Mouse (Mus musculus): ENCODE measurements around the gene Raet1e. TPM values are rescaled to one million over a fixed set of nuclear protein-coding genes. Genes with fewer than 3 reads are reported as not detected.
"Not testable (repeated sequence)": the region's sequence is repeated elsewhere in the genome, so short reads cannot be mapped to it uniquely, and the experiment has no call there.

Raet1e gene
- total RNA-seq, 2 experiments from 2014 or later: not detected

DNA sequence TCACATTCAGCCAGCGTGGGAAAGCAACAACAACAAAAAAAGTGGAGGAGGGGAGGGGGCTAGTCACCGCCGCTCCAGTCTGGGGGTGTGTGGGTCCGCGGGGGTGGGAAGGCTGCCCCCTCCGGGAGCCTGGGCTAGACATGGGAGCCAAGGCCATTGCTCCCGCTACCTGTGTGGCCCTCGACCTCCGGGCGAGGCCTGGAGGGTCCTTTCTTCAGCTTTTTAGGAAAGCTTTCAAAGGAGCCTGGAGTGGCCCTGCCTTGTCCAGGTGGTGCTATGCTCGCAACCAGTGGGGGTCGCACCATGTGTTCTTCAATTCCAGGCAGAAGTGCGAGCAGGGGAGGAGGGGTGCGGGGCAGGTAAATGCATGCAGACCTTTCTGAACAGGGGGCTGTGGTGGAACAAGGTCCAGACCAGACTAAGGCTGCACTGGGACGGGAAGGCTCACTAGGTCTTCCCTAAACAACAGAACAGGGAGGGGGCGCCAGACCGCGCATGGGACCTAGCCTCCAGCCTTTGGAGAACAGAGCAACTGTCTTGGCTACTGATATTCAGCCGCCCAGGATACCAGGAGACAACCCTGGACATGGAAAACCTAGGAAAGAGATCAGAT lies 116.2 kb downstream of the Raet1e start:
- DNase-seq: no peak

DNA sequence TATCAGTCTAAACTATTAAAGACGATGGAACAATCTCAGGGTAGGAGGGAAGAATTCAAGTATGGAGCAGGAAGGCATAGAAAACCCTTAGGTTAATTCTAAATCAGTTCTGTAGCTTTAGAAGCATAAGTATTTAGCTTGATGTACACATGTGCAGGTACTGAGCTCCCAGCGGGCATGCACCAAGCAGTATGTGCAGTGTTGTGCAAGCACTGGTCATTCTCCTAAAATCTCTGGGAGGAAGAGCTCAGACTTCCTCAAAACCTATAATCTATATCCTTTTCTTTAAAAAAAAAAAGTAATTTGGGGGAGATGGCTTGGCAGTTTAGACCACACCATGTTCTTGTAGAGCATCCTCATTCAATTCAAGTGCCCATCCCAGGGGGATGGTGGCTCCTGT lies 120.1 kb downstream of the Raet1e start:
- not testable (repeated sequence) for DNase-seq

DNA sequence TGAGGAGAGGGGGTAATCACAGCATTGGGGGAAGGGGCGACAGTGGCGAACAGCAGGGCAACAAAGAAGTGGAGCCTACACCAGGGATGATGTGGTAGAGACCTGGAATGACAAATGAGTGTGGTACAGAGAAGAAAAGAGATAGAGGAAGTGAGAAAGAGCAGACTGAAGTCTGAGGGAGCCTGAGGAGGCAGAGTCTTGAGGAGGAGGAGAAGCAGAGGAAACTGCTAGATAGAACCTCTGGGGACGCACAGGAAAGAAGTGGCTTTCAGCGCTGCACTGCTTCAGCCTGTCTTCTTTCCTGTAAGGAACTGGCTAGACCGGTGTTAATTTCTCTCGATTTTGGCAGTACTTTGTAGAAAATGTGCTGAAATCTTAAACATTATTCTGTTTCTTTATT lies 124.4 kb downstream of the Raet1e start:
- DNase-seq: no peak

DNA sequence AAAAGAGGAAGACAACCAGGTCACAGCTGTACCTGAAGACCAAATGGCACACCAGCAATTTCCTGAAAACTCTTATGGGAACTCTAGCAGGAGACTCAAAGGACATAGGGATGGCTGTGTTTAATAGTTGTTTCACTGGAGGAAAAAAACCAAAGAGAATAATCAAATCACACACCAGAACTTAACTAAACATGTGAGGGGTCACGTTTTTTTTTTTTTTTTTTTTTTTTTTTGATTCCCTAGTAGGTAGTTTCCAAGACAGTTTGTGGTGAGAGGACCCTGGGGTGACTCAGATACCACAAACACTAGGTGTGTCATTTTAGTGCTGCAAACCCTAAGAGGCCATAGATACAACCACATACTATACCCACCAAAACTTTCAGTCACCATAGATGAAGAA lies 137.3 kb downstream of the Raet1e start:
- DNase-seq: no peak

DNA sequence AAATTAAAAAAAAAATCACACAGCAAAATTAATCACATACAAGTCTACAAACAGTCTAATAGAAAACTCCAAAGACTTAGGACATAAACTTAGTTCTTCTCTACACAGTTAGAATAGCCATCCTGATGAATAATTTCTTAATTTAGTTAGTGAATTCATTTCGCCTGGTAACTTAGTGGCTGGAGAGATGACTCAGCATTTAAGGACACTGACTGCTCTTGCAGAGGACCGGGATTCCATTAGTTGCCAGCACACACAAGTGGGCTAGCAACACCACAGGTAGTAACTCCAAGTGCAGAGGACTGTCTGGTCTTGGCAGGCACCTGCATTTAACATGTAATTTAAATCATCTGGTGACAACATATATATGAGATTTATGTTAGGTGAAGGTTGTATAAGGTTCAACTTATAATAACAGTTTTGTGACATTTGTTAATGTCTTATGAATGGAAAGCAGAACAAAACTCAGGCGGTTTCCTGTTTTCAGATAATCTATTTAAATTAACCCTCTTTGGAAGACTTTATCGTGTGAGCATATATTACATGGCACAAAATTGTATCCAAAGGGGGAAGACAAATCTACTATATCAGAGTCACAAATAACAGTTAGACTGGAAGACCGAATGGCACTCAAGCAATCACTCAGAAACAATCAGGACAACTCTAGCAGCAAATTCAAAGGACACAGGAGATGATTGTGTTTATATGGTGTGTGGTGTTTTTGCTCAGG lies 138.8 kb downstream of the Raet1e start:
- DNase-seq: no peak

DNA sequence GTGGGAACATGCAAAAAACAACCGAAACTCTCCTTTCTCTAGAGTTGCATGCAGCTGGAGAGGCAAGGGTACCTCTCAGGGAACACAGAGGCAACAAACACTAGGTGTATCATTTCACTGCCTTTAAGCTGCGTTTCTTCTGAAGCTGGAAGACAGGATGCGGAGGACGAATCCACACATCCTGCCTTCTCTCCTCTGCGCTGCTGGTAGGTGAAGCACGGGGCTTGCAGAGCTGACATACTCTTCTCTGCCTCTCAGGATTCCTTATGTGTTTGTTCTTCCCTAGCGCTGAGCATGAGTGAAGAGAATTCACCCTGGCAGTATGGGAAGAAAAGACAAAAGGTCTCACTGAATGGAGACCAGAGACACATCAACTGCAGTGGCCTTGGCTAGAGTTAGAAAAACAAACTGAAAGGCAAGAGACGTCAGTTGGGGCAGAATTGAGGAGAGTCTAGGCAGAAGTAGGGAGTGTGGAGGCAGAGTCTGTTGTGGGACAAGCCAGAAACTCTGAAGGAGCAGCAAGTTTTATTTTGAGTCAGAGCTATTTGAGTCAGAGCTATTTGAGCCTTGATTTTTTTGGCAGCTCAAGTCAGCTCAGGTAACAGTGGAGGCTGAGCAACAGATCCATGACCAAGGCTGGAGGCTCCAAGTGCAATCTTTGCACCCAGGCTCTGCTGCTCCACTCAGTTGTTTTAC lies 139.5 kb downstream of the Raet1e start:
- DNase-seq: peak; percentile 27

DNA sequence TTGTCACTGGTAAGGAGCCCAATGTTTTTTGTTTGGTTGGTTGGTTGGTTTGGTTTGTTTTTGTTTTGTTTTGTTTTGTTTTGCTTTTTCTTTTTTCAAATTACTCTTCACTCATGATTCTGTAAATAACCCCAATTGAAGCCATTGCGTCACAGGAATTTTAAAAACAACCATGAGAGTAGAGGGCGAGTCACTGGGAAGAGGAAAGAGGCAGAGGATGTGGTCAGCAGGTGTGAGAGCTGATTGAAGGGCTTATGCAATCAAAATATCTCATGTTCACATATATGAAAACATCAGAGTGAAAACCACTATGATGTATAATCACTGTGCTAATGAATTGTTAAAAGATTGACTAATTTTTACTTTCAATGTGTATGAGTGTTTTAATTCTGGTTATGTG lies 141.0 kb downstream of the Raet1e start:
- no peak for DNase-seq

DNA sequence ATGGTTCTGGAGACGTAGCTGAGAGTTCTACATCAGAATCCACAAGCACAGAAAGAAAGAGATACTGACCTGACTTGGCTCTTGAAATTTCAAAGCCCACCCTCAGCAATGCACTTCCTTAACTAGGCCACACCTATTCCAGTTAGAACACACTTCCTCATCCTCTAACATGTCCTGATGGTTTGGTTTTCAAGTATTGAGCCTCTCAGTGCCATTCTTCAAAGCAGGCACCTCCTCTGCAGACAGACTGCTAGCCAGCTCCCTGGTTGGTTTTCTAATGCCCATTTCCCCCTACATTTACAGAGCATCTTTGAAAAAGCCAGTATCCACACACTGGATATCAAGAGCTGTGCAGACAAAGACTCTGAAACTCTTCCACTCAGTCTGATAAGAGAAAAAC lies 143.3 kb downstream of the Raet1e start:
- DNase-seq: no peak

DNA sequence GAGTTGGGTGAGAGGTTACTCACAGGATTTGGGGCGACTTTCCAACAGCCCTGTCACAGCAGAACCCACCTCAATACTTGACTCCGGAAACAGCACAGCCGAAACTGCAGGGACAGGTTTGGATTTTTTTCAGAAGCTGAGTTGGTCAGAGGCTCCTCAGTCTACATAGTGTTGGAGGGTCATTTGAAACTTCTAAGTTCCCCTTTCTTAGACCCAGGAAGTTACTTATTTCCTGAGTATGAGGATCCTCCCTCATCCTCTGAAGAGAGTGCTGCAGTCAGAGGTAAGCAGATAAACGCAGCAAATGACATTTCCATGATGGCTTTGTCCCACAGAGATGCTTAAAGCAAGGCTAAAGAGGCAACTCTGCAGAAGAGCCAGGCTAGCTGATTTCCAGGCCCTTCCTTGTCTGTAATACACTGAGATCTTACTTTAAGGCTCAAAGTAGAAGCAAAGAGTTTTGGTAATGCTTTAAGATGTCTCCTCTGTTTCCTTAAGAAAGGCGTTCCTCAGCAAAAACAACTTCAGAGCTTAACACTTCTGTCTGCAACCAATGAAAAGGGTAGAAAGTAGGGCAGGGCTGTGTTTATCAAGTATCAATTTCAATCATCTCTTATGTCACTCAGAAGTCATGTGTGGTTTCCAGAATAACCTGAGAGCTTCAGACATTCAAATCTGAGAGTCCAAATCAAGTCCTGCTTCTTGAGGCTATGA lies 144.1 kb downstream of the Raet1e start:
- no peak for DNase-seq

DNA sequence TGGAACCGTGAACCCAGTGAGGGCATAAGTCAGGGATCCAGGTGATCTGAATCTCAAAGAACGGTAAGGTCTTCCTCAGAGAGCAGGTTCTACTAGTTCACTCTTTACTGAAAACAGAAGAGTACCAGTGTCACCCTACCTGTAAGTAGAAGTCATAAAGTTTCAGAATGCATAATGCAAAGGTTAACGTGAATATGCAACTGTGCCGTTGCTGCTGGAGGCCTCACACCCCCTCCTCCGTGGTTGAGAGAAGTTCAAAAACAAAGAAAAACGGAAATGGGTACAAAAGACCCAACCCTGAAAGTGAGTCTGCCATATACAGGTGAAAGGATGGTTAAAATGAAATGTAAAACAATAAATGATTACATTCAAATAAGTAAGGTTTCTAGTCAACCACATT lies 145.4 kb downstream of the Raet1e start:
- no peak for DNase-seq

DNA sequence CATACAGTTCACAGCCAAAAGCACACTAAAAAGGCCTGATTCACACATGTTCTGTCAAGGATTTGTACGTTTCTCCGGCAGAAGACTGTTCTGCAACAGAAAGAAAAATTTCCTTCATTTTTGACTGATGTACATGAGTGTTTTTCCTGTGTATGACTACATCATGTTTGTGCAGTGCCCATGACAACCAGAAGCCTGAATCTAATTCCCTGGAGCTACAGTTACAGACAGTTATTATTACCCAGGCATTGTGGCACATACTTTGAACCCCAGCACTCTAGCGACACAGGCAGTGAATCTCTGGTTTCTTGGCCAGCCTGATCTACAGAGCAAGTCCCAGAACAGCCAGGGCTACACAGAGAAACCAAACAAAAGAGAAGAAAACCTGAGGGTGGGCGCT lies 147.4 kb downstream of the Raet1e start:
- no peak for DNase-seq

DNA sequence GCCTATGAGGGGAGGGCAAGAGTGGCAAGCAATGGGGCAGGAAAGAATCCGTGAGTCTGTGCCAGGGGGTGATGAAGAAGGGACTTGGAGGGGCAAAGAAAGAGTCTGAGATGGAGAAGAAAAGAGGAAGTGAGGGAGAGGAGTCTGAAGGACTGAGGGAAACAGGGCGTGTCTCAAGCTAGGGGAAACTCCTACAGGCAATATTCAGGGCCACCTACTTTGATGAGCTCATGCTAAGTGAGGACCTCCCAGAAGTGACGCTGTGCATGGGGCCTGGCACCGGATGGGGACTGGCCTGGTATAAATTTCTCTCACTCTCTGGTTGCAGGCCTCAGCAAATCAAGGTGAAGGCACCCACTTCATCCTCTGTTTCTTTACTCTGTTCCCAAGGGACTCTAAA lies 148.1 kb downstream of the Raet1e start:
- no peak for DNase-seq

DNA sequence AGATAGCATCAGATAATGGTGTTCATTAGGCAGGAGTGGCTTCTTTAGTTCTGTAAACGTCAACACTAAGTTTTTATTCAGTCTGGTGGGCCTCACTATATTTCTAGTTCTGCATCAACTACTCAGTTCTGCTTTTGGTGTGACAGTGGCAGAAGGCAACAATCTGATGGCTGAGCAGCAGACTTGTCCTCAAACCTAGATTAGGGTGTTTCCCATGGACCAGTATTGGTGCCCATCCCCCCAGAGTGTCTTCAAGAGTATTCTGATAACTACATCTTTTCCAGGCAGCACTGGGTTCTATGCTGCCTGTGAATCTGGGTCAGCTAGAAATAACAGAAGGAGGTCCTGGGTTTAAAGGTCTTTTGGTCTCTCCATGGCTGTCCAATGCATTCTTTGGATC lies 149.9 kb downstream of the Raet1e start:
- no peak for DNase-seq

DNA sequence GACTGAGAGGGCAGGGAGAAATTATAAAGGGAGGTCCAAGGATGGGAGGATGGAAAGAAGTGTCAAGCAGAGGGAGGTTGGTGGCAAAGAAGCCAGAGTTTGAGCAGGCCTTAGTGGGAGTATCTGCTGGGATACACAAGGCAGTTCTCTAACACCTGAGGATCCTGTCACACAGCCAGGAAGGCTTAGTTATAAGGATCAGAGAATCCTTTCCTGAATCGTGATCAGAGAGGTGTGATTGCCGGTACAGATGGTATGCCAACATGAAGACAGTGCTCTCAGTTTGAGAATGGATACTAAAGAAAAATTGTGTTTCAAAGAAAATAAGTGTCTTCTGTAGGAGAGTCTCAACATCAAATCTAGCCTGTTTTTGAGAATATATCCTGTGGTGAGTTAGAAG lies 164.5 kb downstream of the Raet1e start:
- no peak for DNase-seq

DNA sequence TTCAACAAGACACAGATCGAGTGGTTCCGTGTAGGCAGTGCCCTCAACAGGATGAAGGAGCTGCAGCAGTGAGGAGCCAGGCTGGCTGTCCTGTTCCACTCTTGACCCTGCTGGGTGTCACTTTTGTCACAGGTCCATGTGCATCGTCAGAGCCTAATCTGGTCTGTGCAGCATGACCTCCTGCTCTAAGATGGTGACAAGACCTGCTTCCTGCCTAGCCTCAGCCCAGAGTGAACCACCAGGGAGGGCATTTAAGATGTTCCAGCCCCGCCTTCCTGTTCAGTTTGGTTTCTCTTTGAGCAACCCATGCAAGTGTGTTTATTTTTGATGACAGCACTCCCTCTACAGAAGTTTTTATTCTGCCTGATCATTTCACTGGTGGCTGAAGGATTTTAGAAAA lies 187.4 kb downstream of the Raet1e start:
- peak; percentile 21 for DNase-seq

DNA sequence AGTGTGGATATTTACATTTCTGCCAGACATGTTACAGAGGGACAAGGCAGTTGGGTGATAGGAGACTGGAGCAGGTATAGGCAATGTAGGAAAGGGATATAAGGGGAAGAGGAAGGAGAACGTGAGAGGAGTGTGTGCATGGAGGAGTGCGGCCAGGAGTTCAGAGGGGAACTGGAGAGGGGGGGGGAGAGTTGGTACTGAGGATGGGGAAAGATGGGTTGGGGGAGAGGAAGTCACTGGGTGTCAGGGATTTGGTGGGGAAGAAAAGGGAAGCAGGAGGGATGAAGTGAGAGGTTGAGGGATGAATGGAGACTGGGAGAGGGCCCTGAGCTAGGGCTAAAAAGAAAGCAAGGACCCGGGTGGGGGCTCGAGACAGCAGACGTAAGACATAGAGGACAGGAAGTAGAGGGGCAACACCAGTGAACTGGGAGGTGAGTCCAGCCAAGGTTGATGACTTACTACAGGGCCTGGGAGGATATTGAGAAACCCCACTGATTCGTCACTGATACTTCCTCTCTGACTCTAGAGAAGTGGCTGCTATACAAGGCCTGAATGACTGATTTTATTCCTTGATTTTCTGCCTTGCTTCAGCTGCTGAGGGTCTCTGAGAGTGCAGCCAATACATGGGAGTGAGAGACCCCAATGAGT lies 195.3 kb downstream of the Raet1e start:
- not testable (repeated sequence) for DNase-seq

DNA sequence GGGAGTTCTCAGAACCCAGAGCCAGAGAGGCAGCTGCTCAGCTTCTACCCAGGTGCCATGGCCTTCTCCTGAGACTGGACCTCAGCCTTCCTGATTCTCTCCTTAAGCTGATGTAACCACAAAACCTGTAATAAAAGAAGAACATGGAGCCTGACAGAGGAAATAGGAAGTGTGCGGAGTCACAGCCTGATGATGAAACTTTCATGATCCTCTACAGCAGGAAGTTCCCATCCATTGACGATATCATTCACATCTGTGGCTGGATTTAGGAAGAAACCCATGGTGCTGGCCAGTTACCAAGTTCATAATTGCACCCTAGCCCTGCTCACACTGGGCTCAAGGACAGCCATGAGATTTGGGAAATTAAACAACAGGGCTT lies 195.8 kb downstream of the Raet1e start:
- DNase-seq: not testable (repeated sequence)

DNA sequence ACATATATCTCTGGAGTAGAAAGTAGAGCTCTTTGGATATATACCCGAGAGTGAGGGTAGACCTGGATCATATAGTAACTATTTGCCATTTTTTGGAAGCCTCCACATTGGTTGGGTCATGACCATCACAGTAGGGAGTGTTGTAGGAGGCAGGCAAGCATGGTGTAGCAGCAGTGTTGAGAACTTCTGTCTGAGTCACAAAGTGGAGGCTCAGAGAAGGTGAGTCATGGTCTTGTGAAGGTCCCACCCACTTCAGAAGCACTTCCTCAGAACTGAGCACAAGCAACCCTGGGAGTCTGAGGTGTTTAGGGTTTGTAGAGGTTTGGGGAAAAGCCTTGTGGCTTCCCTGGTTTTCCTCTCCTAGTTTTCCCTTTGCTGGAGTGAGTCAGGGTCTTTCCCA lies 199.0 kb downstream of the Raet1e start:
- not testable (repeated sequence) for DNase-seq

DNA sequence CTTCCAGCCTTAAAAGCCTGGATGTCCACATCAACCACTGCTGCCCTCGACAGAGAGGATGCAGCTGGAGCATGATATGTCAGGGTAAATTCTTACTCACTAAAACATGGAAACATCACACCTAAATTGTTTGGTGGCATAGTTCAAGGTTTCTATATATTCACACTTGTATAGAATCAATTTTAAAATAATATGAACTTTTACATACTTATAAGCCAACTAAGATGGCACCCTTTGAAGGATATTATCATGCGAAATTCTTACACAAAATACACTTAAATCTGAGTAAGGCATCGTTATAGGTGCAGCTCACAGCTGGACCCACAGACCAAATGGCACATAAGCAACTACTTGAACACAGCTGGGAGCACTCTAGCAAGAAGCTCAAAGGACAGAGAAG lies 201.9 kb downstream of the Raet1e start, which contains the start of gene Raet1d:
Gene Raet1d, plus strand, starts transcription at position 301 of the 400 bp plus-strand sequence.
- not testable (repeated sequence) for DNase-seq

DNA sequence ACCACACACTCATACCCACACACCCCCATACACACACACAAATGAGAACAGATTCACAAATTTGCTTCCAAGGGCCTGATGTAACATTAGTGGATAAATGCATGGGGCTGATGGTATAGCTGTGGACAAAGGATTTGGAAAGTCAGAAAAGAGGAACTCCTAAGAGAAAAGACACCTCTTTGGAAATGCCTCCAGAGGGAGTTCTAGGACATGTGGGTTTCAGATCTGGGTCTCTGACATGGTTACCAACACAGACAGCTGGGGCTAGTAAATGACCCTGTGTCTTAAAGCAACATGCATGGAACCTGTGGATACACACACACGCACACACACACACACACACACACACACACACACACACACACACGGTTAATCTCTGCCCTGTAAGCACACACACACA lies 202.6 kb downstream of the Raet1e start:
- DNase-seq: not testable (repeated sequence)

DNA sequence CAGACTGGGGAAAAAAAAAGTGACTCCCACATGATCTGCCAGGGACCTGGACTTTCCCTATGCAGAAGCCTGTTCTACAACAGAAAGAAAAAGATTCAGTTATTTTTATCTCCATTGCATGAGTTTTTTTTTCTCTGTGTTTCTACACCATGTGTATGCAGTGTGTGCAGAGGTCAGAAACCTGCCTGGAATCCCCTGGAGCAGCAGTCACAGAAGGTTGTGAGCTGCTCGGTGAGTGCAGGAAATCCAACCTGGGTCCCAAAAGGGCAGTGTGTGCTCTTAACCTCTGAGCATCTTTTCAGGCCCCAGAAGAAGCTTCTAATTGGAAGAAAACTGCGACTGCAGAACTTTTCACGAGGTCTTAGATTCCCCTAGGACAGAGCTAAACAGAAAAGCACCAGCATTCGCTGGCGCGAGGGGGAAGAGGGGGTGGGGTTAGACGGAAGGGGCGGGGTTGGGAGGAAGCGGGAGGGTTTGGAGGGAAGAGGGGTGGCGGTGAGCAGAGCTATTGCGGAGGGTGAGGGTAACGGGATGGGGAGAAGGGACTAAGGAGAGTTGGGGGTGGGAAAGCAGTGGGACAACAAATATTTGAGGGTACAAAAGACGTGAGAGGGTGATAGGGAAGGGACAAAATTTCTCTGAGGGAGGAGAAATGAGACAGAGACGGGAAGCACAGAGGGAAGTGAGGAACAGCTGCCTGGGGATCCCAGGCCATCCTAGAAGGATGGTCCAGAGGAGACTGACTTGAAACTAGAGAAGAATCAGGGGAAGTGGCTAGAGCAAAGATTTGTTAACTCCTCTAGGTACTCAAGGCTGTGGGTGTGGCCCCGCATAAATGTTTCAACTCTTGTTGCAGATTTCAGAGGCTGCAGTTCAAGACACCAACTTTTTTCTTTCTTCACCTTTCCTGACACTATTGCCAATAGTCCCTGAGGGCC lies 203.3 kb downstream of the Raet1e start:
- not testable (repeated sequence) for DNase-seq
